Mouse (Mus musculus): ENCODE measurements around the gene Slc16a1. TPM values are rescaled to one million over a fixed set of nuclear protein-coding genes. Genes with fewer than 3 reads are reported as not detected.
A peak's percentile ranks its signal among the peaks of the same experiment; 100 is the strongest.
"Not testable (repeated sequence)": the region's sequence is repeated elsewhere in the genome, so short reads cannot be mapped to it uniquely, and the experiment has no call there.

Slc16a1 gene
- polyA plus RNA-seq, 1 experiment: not detected

DNA sequence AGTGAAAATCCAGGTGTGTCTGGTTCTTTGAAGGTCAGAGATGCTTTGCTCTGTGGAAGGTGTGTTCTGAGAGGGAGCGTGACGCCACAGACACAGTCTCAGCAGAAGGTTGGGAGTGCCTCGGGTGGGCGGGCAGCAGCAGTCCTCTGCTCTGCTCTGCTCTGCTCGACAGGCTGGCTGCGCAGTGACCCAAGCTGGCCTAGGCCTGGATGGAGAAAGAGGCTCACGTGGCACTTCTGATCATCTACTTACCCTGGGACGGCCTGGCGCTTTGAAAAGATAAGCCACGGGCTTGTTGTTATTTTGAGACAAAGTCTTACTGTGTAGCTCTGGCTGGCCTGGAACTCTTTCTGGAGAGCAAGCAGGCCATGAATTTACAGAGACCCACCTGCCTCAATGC lies 29.0 kb downstream of the Slc16a1 start:
- Histone ChIP-seq H3K27ac (ENCODE audit: insufficient read depth, low read depth, low read length) (no peak overlapping the region), H3K4me3 (ENCODE audit: insufficient read depth, low read depth, low read length) (no peak overlapping the region), H3K4me1 (ENCODE audit: control insufficient read depth, insufficient read depth, low read length) (peaks cover 14% of the 10 kb centered on the region)
- TF ChIP-seq CTCF (IDR thresholded peaks at IDR 0.05; ENCODE audit: insufficient read depth, low read depth, low read length) (no peak), POLR2A (IDR thresholded peaks at IDR 0.05; ENCODE audit: insufficient read depth, low read depth, low read length) (no peak)
- 81% methylated on average over 10 of the region's 10 CpGs for WGBS

DNA sequence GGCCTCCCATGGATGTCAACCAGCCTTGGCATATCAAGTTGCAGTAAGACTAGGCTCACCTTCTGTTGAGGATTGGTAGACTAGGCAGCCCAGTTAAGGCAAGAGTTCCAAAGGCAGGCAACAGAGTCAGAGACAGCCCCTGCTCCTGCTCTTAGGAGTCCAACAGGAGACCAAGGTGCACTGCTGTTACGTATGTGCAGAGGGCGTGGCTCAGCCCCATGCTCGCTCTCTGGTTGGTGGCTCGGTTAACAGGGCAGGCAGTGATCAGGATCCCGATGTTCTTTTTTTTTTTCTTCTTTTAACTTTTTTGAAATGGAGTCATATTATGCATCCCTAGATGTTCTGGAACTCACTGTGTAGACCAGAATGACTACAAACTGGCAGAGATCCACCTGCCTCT lies 30.5 kb downstream of the Slc16a1 start:
- TF ChIP-seq POLR2A (IDR thresholded peaks at IDR 0.05; ENCODE audit: insufficient read depth, low read depth, low read length): no peak
- TF ChIP-seq CTCF (IDR thresholded peaks at IDR 0.05; ENCODE audit: insufficient read depth, low read depth, low read length): no peak
- 92% methylated on average over 5 of the region's 5 CpGs for WGBS
- Histone ChIP-seq H3K27ac (ENCODE audit: insufficient read depth, low read depth, low read length) (no peak overlapping the region), H3K4me1 (ENCODE audit: control insufficient read depth, insufficient read depth, low read length) (peaks cover 14% of the 10 kb centered on the region), H3K4me3 (ENCODE audit: insufficient read depth, low read depth, low read length) (no peak overlapping the region)

- TF ChIP-seq CTCF (IDR thresholded peaks at IDR 0.05; ENCODE audit: insufficient read depth, low read depth, low read length) (no peak), POLR2A (IDR thresholded peaks at IDR 0.05; ENCODE audit: insufficient read depth, low read depth, low read length) (no peak)
- 0 out of 2 replicates have a peak overlapping the region, but pooled peaks have one; percentile 35 for H3K27ac ChIP-seq (ENCODE audit: insufficient read depth, low read depth, low read length)
- WGBS: 77% methylated on average over 1 of the region's 1 CpGs
- no peak overlapping the region for H3K4me3 ChIP-seq (ENCODE audit: insufficient read depth, low read depth, low read length)
- H3K4me1 ChIP-seq (ENCODE audit: control insufficient read depth, insufficient read depth, low read length): peaks cover 22% of the 10 kb centered on the region
Observed at GRCm38 (mm10) chr3:104669856-104670182, 31.4 kb downstream of the Slc16a1 start.

- H3K27ac ChIP-seq (ENCODE audit: insufficient read depth, low read depth, low read length): 0 out of 2 replicates have a peak overlapping the region, but pooled peaks have one; percentile 35
- 44% methylated on average over 1 of the region's 1 CpGs for WGBS
- not testable (repeated sequence) for H3K4me3 ChIP-seq (ENCODE audit: insufficient read depth, low read depth, low read length)
- peaks cover 27% of the 10 kb centered on the region for H3K4me1 ChIP-seq (ENCODE audit: control insufficient read depth, insufficient read depth, low read length)
Observed at GRCm38 (mm10) chr3:104670183-104671020, 31.9 kb downstream of the Slc16a1 start.

- Histone ChIP-seq H3K27ac (ENCODE audit: insufficient read depth, low read depth, low read length) (no peak overlapping the region), H3K4me3 (ENCODE audit: insufficient read depth, low read depth, low read length) (no peak overlapping the region), H3K4me1 (ENCODE audit: control insufficient read depth, insufficient read depth, low read length) (peaks cover 27% of the 10 kb centered on the region)
- TF ChIP-seq POLR2A (IDR thresholded peaks at IDR 0.05; ENCODE audit: insufficient read depth, low read depth, low read length): no peak
- TF ChIP-seq CTCF (IDR thresholded peaks at IDR 0.05; ENCODE audit: insufficient read depth, low read depth, low read length): no peak
- 75% methylated on average over 6 of the region's 6 CpGs for WGBS
Observed at GRCm38 (mm10) chr3:104671543-104671942, 33.1 kb downstream of the Slc16a1 start.

- no peak overlapping the region for H3K27ac ChIP-seq (ENCODE audit: insufficient read depth, low read depth, low read length)
- H3K4me1 ChIP-seq (ENCODE audit: control insufficient read depth, insufficient read depth, low read length): peaks cover 27% of the 10 kb centered on the region
- H3K4me3 ChIP-seq (ENCODE audit: insufficient read depth, low read depth, low read length): no peak overlapping the region
- TF ChIP-seq POLR2A (IDR thresholded peaks at IDR 0.05; ENCODE audit: insufficient read depth, low read depth, low read length) (no peak), CTCF (IDR thresholded peaks at IDR 0.05; ENCODE audit: insufficient read depth, low read depth, low read length) (no peak)
- WGBS: 88% methylated on average over 4 of the region's 4 CpGs
Observed at GRCm38 (mm10) chr3:104672041-104672440, 33.6 kb downstream of the Slc16a1 start.

- Histone ChIP-seq H3K4me3 (ENCODE audit: insufficient read depth, low read depth, low read length) (no peak overlapping the region), H3K4me1 (ENCODE audit: control insufficient read depth, insufficient read depth, low read length) (peaks cover 30% of the 10 kb centered on the region), H3K27ac (ENCODE audit: insufficient read depth, low read depth, low read length) (no peak overlapping the region)
- no peak for TF ChIP-seq POLR2A (IDR thresholded peaks at IDR 0.05; ENCODE audit: insufficient read depth, low read depth, low read length)
- TF ChIP-seq CTCF (IDR thresholded peaks at IDR 0.05; ENCODE audit: insufficient read depth, low read depth, low read length): no peak
- 94% methylated on average over 4 of the region's 4 CpGs for WGBS
Observed at GRCm38 (mm10) chr3:104673642-104674328, 35.3 kb downstream of the Slc16a1 start.

- WGBS: 53% methylated on average over 14 of the region's 14 CpGs
- Histone ChIP-seq H3K4me1 (ENCODE audit: control insufficient read depth, insufficient read depth, low read length) (peaks cover 29% of the 10 kb centered on the region), H3K4me3 (ENCODE audit: insufficient read depth, low read depth, low read length) (peak overlapping the region; percentile 43), H3K27ac (ENCODE audit: insufficient read depth, low read depth, low read length) (no peak overlapping the region)
- TF ChIP-seq POLR2A (IDR thresholded peaks at IDR 0.05; ENCODE audit: insufficient read depth, low read depth, low read length) (no peak), CTCF (IDR thresholded peaks at IDR 0.05; ENCODE audit: insufficient read depth, low read depth, low read length) (peak; percentile 16; the same call in 1 of the 2 replicates)
Observed at GRCm38 (mm10) chr3:104674329-104675220, 36.1 kb downstream of the Slc16a1 start.

Data from olfactory bulb, adult 2 months (tissue).